Mouse (Mus musculus): ENCODE results near the gene Washc4. TPM values are rescaled to one million over a fixed set of nuclear protein-coding genes. Genes with fewer than 3 reads are reported as not detected.
"Not testable (repeated sequence)": the region's sequence is repeated elsewhere in the genome, so short reads cannot be mapped to it uniquely, and the experiment has no call there.

The Washc4 gene
- 2.6 and 4.8 TPM in 2 replicates for polyA plus RNA-seq (2012; rRNA removed)

DNA sequence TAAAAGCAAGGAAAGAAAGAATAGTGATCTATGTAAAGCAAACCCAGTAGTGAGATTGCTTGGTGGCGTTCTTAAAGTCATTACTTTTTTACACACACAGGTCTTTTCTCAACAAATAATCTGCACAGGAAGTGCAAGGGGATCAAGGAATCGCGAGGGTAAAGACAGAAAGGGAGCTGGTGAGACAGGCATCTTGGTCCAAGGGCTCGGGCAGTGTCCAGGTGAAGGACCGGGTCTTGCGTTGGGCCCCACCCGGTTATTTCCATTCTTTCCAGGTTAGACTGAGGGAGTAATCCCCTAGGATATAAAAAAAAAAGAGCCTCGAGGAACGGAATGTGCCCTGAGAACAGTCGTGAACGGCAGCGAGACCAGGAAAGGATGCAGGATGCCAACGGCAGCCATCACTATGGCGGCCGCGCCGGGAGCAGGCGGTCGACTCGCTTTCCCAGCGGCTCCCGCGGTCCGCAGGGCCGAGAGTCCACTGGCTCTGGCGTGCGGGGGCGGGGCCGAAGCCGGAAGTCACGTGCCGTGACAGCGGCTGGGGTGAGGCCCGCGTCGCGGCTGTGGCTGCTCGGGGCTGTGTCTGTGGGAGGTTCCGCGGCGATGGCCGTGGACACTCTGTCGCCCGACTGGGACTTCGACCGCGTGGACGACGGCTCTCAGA, at the start of gene Washc4:
TSS of gene Washc4 (plus strand) at position 314 of the 664 bp plus-strand sequence.
- no peak for DNase-seq (ENCODE audit: low read depth)

DNA sequence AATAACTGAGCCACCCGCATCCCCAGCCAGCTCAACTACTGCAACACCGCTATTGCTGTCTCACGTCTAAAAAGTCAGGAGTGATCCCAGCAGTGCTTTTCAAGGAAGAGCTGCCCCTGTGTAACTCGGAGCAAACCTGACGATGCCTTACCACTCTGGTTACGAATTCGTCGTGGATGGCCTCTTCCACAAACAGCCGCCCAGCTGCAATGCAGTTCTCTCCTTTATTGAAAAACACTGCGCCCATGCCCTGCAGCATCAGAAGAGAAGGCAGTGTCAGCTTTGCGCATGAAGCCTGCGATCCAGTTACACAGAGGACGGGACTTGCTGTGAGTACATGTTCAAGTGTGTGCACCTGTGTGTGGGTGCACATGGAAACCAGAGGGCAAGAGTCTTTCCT, 46.2 kb upstream of the Washc4 start:
- DNase-seq (ENCODE audit: low read depth) = no peak

DNA sequence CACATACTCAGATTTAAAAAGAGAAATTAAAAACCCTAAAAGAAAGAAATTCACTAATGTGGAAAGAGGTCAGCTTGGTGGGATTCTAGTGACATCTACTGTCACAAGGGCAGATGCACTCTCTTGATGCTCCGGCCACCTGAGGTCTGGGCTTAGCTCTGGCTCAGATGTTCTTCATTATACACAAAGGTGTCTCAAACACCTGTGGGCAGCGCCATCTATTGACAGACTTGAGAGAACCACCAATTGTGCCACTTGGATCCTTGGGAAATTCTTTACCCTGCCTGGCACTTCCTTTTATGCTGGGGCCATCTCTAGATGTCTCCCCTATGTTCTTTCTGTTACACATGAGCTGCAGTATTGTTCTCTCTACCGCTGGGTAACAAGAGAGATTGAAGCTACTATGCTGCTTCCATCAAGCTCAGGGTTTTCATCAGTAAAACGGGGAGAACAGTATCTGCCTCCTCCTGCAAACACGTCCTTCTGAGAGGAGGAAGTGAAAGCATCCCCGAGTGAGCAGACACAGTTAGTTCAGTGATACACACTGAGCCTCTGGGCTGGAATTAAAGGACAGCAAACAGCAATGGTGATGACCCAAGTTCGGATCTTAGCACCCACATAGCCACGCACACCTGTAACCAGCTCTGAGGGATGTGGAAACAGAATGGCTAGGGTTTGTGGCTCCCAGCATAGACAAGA, 34.4 kb upstream of the Washc4 start:
- DNase-seq (ENCODE audit: low read depth) = no peak

GRCm38 (mm10) chr10:83511304-83511703, 32.2 kb upstream of the Washc4 start:
- DNase-seq (ENCODE audit: low read depth) = no peak

- no peak for DNase-seq (ENCODE audit: low read depth)
Measured at GRCm38 (mm10) chr10:83513736-83514135, 29.8 kb upstream of the Washc4 start.

GRCm38 (mm10) chr10:83520990-83521389, 22.6 kb upstream of the Washc4 start:
- no peak for DNase-seq (ENCODE audit: low read depth)

- not testable (repeated sequence) for DNase-seq (ENCODE audit: low read depth)
Measured at GRCm38 (mm10) chr10:83524238-83524637, 19.3 kb upstream of the Washc4 start.

GRCm38 (mm10) chr10:83530384-83530967, 13.1 kb upstream of the Washc4 start:
- DNase-seq (ENCODE audit: low read depth) = no peak

DNA sequence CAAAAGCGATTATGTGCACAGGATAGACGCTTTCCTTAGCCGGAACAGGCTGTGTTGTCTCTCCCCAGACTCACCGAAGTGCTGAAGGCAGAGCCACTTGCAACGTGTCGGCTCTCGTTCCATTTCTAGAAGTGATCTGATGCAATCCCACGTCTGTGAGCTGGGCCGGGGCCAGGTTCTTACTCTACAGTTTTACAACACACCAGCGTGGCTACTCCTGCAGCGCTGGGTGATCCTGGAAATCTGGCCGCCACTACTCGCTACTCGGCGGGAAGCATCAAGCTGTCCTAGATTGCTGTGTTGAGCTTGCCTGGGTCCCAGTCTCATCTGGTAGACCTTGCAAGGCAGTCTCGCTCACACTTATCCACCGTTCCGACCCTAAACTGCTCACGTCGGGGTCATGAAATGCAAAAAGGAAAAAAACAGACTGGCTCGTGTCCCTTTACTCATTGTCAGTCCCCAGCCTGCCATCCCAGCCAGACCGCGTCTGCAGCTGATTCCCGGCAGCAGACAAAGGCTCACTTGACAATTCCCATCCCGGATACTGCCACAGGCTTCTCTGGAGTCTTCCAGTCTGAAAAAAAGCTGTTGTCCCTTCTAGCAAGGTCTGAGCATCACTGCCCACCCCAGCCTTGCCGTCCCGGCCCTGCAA, 10.2 kb upstream of the Washc4 start:
- DNase-seq (ENCODE audit: low read depth) = peak; percentile 71

GRCm38 (mm10) chr10:83533910-83534283, 9.7 kb upstream of the Washc4 start, which contains the start of gene Aldh1l2:
Gene Aldh1l2, minus strand, starts transcription at chr10:83534140.
- DNase-seq (ENCODE audit: low read depth) = no peak

- DNase-seq (ENCODE audit: low read depth) = no peak
Measured at GRCm38 (mm10) chr10:83536436-83536835, 7.1 kb upstream of the Washc4 start.

DNA sequence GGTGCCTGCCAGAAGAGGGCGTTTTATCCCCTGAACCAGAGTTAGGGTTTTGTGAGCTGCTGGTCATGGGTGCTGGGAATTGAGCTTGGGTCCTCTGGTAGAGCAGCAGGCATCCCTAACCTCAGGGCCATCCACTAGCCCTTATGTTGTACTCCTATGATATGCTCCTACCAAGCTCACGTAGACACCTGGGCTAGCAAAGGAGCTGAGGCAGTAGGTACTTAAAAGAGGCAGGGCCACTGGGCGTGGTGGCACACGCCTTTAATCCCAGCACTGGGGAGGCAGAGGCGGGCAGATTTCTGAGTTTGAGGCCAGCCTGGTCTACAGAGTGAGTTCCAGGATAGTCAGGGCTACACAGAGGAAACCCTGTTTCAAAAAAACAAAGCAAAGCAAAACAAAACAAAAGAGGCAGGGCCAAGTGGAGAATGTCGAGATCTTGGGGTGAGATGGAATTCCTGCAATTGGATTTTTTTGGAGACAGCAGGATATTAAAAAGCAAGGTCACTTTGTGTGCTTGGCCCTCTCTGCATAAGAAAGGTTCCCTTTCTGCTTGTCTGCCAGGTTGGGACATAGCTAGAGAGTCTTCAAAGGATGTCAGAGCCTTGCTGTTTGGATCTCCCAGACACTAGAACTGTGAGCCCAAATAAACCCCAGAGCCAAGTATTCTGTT, 4.1 kb upstream of the Washc4 start:
- DNase-seq (ENCODE audit: low read depth) = no peak

GRCm38 (mm10) chr10:83540092-83540491, 3.5 kb upstream of the Washc4 start:
- DNase-seq (ENCODE audit: low read depth) = no peak

DNA sequence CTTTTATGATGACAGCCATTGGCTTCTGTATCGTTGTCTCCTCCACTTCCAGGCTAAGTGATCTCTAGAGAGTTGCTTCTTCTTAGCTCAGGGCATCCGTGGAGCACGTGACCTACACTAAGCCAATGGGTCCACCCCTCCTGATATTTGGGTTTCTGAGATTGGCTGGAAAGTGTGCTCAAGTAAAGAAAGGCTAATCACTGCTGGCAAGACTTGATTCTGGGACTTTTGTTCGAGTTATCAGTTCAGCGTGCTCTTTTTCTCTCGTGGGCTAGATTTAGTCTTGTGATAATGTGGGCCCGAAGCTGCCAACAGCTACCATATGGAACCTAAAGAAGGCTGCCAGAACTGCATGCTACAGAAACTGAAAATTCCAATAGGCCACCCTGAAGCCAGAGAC, 1.3 kb upstream of the Washc4 start:
- no peak for DNase-seq (ENCODE audit: low read depth)

DNA sequence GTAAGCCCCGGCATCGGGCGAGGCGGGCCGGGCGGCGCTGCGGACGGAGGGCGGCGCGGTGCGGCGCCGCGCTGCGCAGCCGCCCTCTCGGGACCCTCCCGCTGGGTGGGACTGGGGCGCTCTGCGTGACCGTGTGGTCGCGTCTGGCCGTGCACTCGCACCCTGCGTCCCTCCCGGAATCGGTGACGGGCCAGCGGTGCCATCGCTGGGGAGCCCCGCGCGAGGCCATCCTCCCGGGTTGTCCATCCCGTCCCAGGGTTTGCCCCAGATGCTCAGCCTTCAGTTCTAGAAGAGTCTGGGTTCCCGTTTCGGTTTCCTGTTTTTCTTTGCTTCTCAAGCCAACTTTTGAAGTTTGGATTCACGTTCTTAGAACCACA, 539 bp downstream of the Washc4 start:
- DNase-seq (ENCODE audit: low read depth) = no peak

- DNase-seq (ENCODE audit: low read depth) = no peak
Measured at GRCm38 (mm10) chr10:83545341-83545740, 1.8 kb downstream of the Washc4 start.

- DNase-seq (ENCODE audit: low read depth) = no peak
Measured at GRCm38 (mm10) chr10:83563005-83563404, 19.5 kb downstream of the Washc4 start.

DNA sequence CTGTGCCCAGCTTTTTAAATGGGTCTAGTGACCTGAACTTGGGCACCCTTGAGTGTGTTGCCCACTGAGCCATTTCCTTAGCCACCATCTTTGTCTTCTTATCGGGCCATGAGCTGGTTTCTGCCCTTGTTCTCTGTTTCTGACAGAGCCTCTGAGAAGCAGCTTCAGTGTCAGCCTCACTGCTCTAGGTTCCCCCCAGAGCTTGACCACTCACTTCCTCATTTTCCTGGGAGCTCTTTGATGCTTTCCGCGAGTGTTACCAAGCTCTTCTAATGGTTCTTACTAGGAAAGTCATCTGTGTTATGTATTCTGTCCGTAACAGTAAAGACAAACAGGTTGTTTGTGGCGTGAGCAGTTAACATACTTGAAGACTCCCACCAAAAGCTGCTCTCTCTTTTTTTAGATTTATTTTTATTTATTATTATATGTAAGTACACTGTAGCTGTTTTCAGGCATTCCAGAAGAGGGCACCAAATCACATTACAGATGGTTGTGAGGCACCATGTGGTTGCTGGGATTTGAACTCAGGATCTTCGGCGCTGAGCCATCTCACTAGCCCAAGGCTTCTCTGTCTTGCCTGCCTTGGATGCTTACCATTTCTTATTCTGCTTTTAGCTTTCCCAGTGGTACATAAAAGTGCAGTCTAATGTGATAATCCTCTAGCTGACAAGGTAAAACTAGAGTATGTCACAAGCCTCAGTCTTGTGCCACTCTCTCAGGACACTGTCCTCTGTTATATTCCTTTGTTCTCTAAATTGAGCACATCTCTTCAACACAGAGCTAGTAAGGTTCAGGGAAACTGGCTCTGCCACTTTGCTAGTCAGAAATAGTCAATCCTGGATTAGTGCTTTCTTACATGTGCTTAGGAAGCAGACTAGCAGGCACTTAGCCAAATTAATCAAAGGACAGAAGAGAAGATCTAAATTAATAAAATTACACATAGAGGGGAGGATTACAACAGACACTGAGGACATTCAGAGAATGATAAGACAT, 22.2 kb downstream of the Washc4 start:
- DNase-seq (ENCODE audit: low read depth) = peak; percentile 59

DNA sequence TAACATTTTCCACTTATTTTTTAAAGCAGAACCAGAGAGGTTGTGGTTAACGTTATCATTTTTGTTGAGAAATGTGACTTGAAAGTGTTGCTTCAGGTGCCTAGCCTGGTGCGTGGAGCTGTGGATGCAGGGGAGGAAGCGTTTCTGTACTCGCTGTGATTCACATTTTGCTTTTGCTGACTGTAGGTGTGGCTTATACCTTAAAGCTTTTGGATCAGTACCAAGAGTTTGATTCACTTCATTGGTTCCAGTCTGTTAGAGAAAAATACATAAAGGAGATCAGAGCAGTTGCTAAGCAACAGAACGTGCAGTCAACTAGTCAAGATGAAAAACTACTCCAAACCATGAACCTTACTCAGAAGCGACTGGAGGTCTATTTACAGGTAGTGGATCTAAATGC, 47.2 kb downstream of the Washc4 start:
- no peak for DNase-seq (ENCODE audit: low read depth)

GRCm38 (mm10) chr10:83592616-83593015, 49.1 kb downstream of the Washc4 start:
- no peak for DNase-seq (ENCODE audit: low read depth)

- DNase-seq (ENCODE audit: low read depth) = no peak
Measured at GRCm38 (mm10) chr10:83594526-83594925, 51.0 kb downstream of the Washc4 start.
